Mouse (Mus musculus): Measurements from ENCODE around the gene Pknox1.
"Not testable (repeated sequence)": the region's sequence is repeated elsewhere in the genome, so short reads cannot be mapped to it uniquely, and the experiment has no call there.

Pknox1 gene

GRCm38 (mm10) chr17:31552601-31553000, 11.9 kb upstream of the Pknox1 start:
- DNase-seq (ENCODE audit: extremely low read depth, low read depth) = not testable (repeated sequence)

- DNase-seq (ENCODE audit: extremely low read depth, low read depth) = no peak
Measured at GRCm38 (mm10) chr17:31556253-31556652, 8.3 kb upstream of the Pknox1 start.

- DNase-seq (ENCODE audit: extremely low read depth, low read depth) = peak; percentile 2
Measured at GRCm38 (mm10) chr17:31557124-31557880, 7.2 kb upstream of the Pknox1 start.

DNA sequence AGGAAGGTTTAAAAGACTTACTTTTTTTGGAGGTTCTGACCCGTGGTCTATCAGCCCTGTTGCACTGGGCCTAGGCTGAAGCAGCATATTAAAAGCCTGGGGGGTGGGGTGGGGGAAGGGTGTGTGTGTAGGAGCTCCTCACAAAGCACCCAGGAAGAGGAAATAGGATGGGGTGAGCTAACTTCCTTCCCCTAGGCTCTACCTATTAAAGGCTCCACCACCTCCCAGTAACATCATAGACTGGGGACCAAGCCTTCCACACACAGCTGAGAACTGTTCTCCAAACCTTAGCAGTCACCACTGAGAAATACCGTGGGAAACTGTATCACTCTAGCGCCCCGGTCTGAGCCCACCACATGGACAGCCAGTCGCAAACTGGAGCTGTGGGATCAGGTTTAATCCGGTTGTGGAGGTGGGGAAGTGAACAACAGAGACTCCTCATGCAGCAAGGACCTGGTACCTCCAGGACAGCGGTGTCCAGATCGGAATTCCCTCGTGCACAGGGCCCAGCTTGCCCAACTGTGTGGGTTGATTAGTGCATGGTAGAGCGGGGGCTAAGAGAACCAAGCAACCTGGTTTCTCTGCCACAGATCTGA, 6.5 kb upstream of the Pknox1 start:
- DNase-seq (ENCODE audit: extremely low read depth, low read depth) = peak; percentile 47

GRCm38 (mm10) chr17:31559021-31559789, 5.3 kb upstream of the Pknox1 start:
- peak; percentile 70 for DNase-seq (ENCODE audit: extremely low read depth, low read depth)

GRCm38 (mm10) chr17:31563632-31564014, 911 bp upstream of the Pknox1 start:
- DNase-seq (ENCODE audit: extremely low read depth, low read depth) = peak; percentile 42

- DNase-seq (ENCODE audit: extremely low read depth, low read depth) = no peak
Measured at GRCm38 (mm10) chr17:31564858-31565140, 265 bp downstream of the Pknox1 start.

DNA sequence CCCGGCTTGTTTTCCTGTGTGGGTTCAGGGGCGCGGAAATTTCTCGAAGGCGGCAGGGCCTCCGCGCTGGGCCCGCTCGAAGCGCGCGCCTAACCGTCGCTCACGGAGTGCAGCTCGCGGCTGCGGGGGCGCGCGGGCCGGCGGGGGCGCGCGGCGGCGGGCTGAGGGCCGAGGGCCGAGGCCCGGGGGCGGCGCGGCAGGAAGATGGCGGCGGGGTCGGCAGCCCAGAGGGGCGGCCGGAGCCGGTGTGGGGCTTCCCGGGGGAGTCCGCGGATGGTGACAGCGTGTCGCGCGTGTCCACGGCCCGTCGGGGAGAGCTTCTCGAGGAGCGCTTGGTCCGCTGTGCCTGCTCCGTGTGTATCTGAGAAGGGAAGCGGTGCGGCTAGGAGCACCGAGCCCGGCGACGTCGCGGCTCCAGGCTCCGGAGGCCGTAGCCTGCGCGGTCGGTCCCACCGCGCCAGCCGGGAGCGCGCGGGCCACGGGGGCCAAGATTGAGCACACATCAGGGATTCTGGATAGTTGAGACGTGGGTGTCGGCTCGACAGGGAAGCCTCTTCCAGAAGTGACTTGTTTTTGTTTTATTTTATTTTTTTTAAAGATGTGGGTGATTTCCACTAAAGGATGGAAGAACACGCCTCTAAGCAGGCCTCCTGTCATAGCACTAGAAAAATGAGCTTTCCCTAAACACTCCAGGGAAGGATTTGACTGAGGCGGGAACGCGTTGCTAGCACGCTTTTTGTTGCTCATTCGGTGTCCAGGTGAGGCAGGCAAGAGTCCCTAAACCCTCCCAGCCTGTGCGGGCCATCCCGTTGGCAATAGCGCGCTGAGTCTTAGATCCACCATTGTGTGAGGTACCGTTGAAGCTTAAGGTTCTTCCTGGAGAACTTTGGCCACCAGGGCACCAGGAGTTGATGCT, 865 bp downstream of the Pknox1 start:
- DNase-seq (ENCODE audit: extremely low read depth, low read depth) = peak; percentile 21

- no peak for DNase-seq (ENCODE audit: extremely low read depth, low read depth)
Measured at GRCm38 (mm10) chr17:31566276-31566675, 1.7 kb downstream of the Pknox1 start.

GRCm38 (mm10) chr17:31569756-31570155, 5.2 kb downstream of the Pknox1 start:
- no peak for DNase-seq (ENCODE audit: extremely low read depth, low read depth)

- DNase-seq (ENCODE audit: extremely low read depth, low read depth) = peak; percentile 52
Measured at GRCm38 (mm10) chr17:31570321-31570925, 5.9 kb downstream of the Pknox1 start.

GRCm38 (mm10) chr17:31571689-31572088, 7.2 kb downstream of the Pknox1 start:
- no peak for DNase-seq (ENCODE audit: extremely low read depth, low read depth)

- no peak for DNase-seq (ENCODE audit: extremely low read depth, low read depth)
Measured at GRCm38 (mm10) chr17:31574662-31575061, 10.1 kb downstream of the Pknox1 start.

DNA sequence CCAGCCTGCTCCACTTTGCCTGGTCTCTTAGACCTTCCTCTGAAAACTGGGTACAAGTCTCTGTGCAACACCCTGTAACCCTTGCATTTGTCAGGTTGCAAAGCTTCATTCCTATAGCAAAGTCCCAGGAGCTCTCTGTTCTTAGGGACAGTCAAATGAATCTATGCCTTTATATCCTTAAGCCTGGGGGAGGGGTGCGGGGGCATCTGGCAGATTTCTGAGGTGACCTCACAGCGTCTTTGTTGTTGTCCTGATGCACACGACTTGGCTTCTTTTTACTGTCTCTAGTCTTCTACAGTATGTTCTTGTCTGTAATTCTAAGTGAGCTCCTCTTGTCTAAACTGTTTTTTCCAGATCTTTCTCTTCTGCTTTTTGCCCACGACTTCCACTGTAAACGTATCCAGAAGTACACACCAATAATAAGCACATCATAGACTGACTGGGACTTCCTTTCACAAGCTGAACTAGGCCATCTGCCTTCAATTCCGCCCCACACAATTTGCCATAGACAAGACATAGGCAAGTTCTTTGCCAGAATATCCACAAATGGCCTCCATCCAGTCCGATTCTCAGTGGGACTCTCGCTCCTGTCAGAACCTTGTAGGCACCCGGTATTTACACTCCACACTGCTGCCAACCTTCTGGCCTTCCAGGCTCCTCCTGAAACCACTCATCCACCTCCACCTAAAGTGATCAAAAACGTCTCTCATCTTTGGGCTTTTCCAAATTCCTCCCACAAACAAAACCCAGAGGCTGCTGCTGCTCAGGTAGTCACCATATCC, 12.1 kb downstream of the Pknox1 start:
- DNase-seq (ENCODE audit: extremely low read depth, low read depth) = no peak

DNA sequence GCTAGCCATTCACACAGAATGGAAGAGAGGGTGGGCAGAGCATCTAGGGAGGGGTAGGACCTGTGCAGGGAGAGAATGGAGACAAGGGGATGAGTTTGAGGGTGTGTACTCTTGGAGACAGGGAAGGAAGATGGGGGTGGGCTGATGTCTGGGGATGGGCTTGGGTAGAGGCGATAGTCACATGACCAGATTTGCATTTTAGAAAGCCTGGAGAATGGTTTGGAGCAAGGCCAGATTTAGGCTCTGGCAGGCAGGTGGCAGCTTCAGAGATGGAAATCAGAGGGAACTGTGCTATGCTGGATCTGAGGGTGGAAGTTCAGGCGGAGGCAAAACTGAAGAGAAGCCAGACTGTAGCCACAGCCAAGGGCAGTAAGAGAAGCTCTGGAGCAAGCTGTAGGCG, 15.8 kb downstream of the Pknox1 start:
- DNase-seq (ENCODE audit: extremely low read depth, low read depth) = no peak

DNA sequence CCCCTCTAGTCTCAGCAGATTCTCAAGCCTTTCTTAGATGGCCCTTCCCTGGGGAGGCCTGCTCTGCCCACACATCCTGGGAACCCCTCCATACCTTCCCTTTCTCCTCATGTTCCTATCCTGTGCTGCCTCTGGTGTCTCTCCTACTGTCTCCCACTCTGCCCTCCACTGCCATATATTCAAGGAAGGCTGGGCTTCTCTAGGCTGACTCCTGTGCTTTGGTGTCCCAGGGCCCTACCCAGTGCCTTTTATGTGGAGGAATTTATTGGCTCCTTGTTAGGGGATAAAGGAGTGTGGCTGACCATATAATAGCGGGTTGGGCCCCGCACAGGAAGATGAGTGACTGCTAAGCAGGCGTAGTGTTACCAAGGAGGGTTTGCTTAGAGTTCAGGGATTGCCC, 18.7 kb downstream of the Pknox1 start:
- no peak for DNase-seq (ENCODE audit: extremely low read depth, low read depth)

DNA sequence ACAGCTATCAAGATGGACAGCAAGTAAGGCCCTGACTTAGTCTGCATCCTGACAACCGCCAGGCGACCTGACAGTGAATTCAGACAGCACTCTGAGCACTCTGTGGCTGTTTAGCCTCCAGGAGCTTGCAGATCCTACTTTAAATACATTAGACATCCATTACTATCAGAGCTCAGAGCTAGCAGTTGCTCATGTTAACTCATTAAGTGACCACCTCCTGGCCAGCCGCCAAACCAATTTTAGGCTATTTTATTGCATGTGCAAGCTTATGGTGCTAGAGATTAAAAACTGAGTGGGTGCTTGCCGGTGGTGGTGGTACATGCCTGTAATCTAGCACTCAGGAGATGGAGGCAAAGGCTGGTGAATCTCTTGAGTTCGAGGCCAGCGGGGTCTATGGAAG, 19.2 kb downstream of the Pknox1 start:
- DNase-seq (ENCODE audit: extremely low read depth, low read depth) = no peak

DNA sequence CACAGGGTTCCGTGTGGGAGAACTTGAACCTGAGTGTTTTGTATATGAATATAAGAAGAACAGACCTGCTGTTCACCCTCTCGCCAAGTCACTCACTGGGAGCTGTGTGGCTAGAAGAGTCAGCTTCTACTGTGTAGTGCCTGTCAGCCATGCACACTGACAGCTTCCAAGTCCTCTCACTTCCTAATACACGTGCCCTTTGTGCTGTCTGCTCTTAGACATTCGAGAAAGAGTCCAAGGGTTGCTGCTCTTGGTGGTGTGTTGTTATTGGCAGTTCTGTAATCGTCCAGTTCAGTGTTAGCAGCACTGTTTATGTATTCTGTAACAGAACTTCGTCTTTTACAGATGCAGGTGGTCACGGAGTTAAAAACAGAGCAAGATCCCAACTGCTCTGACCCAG, 23.6 kb downstream of the Pknox1 start:
- DNase-seq (ENCODE audit: extremely low read depth, low read depth) = no peak

DNA sequence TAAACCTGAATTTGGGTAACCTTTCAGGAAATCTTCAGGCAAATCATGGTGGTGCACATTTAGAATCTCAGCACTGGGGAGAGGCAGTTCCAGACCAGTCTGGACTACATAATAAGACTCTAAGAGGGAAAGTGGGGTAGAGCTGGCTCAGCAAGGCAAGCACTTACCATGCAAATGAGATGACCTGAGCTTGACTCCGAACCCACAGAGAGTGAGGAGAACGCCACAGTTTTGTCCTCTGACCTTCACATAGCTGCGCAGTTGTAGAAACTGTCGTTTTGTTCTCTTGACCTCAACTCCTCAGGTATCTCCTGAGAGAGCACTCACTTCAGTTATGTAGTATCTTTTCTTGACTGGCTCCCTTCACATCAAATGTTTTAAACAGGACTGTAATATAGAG, 24.2 kb downstream of the Pknox1 start:
- DNase-seq (ENCODE audit: extremely low read depth, low read depth) = no peak

- no peak for DNase-seq (ENCODE audit: extremely low read depth, low read depth)
Measured at GRCm38 (mm10) chr17:31590846-31591245, 26.3 kb downstream of the Pknox1 start.
